Mouse (Mus musculus) MN1 (cell line): Measurements from ENCODE around the gene Hivep1.

ENCODE experiments used
- DNase-seq: peaks from one replicate; pipeline ENCODE4 v3.0.0-alpha.2; 2016; ENCODE audit warnings: low spot score

The Hivep1 gene

DNA sequence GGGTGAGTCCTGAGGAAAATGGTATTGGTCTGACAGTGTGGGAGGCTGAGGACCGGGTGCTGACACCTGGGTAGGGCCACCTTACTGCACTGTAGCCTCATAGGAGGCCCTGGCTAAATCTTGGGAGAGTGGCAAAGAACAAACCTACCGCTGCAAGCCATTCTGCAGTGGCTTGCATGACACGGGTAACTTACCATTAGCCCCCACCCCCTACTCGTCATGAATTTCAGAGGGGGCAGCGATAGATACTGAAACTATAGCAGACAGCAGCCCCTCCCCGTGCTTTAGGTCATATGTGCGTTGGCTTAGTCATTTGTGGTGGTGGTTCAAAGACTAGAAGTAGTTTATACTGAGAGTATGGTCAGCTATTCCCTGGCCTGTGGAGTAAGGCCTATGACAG, 61.8 kb downstream of the Hivep1 start:
- DNase-seq, result no peak

DNA sequence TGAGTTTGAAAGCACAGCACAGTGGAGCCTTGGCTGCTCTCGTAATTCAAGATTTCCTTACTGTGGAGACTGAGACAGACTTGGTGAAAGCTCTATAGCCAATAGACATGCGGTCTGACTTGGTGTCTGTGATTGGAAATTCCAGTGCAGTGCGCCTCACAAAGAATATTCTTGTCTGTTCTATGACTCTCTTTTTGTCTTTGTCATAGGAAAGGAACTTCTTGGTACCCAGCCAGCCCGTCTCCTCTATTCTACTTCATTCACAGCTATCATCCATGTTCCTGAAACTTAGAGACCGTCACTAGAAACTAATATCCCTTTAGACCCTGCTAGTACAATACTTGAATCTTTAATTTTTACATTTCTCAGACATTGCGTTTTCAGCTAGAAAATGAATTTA, 64.5 kb downstream of the Hivep1 start:
- DNase-seq, result no peak

GRCm38 (mm10) chr13:42119062-42119461, 67.2 kb downstream of the Hivep1 start:
- no peak for DNase-seq

DNA sequence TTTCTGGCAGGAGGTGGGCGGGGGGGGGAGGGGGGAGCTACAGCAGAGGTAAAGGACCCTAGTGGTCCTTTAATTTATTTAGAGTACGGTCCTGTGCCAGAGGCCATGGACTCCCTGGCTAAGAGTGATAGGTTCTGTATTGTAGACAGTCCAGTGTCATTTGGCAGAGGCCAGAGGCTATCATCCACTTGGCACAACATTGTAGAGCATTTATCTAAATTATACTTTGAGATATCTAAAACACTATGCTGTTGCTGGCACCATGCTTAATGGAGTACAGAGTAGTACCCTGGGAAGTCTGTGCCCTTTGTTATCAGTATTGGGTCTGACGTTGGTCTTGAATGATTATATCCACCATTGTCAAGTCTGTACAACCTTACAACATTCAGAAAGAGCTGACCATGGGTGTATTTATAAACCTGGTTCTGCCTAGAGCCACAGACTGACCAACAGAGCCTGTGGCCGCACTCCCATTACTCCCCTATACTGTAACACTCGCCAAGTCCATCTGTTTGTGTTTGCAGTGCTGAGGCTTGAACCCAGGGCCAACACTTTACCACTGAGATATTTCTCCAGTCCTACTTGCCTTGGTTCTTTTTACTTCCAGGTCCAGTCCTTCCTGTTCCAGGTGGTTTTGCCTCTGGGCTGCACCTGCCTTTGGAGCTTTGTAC, 69.4 kb downstream of the Hivep1 start:
- no peak for DNase-seq

DNA sequence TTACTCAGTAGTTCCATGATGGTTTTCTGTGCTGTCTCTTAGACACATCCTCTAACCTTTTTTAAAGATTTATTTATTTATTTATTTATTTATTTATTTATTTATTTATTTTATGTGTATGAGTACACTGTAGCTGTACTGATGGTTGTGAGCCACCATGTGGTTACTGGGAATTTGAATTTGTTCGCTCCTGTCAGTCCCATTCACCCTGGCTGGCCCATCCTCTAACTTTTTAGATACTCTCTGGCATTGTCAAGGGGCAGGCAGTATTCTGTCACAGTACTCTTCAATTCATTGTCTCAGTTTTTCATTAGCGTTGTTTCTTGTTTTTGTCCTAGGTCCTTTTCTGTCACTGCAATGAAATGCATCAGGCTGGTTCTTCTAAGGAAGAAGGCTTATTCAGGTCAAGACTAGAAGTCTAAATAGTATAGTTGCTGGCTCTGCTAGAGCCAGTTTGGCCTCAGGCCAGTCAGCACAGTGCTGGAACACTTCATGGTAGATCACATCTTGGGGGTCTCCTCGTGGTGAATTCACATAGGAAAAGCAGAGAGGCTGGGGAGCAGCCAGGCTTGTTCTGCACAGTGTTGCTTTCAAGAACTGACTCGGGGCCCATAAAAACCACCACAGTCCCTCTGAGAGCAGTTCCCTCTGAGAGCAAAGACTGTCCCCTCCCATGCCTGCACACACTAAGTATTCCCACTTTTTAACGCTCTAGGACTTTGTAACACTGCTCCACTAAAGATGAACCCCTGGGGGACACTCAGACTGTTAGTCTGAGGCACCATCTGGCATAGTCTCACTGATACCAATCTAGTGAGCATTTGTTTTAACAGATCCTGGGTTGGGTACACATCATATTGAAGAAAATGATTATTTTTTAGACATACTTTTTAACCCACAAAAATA, 70.2 kb downstream of the Hivep1 start:
- no peak for DNase-seq

DNA sequence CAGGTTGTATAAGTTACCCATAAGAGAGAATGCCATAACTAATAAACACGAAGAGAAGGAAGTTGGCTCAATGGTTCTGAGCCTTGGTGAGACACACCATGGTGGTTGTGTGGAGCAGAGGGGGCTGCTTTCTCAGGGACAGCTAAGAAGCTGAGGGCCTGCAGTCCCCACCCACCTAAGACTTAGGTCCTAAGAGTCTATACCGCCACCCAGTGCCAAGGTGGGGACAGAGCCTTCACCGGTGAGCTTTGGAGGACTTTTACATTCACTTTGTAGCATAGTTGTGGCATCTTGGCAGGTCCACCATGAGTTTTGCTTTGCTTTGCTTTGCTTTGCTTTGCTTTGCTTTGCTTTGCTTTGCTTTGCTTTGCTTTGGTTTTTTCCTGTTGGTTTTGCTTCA, 92.8 kb downstream of the Hivep1 start:
- DNase-seq, result no peak

DNA sequence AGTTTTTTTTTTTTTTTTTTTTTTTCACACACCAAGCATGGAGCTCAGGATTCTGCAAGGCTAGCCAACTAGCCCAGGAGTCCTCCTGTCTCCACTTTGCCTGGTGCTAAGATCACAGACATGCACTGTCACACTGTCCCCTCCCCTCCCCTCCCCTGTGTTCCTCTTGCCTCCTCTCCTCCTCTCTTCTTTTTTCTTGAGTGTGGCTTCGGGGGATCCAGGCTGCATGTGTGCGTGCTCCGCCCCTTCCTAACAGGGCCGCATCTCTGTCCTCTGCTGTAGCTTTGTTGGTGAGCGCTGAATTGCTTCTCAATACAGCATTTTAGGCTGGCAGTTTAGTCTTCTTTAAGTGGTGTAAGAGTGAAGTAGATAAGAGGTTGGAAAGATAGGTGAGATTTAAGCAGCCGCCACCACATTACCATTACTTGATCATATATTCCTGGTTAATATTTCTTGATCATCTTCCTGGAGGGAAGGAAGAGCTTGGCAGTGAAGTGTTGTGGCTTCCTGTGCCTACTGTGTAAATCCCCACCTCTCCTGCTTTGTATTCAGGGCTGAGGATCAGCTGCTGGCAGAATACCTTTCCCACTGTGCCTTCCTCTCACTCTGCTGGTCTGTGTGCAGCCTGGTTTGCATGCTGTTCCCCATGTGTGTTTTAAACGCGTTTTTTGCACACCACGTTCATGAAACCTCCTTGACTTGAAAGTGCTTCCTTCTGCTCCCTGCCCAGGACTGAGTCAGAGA, 97.7 kb downstream of the Hivep1 start:
- DNase-seq, result no peak

- no peak for DNase-seq
Measured at GRCm38 (mm10) chr13:42150072-42150450, 98.2 kb downstream of the Hivep1 start.

DNA sequence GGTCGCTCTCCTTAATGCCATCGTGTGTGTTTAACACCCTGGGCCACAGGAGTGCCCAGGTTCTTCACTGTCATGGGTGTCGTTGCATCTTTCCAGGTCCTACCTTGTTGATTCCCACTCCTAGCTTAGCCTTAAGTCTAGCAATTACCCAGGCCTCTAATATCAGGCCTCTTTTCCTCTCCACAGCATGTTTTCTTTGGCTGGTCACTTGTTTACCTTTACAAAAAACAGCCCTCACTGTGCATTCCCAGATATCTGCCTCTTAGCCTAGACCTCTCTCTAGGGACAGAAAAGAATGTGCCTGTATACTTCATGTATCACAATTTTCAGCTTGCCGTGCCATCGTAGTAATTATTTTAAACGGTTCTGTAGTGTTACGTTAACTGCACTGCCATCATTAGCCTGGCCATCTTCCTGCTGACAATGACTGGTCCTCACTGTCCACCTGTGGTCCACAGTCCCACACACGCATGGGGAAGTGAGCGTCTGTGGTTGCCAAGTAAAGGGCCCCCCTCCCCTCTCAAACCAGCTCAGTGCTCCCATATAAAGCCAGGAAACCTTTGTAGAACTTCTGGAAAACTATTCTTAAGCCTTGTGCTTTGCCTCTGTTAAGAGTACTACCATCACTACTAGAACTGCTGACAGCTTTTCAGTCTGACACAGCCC, 98.8 kb downstream of the Hivep1 start:
- DNase-seq, result peak; percentile 12

DNA sequence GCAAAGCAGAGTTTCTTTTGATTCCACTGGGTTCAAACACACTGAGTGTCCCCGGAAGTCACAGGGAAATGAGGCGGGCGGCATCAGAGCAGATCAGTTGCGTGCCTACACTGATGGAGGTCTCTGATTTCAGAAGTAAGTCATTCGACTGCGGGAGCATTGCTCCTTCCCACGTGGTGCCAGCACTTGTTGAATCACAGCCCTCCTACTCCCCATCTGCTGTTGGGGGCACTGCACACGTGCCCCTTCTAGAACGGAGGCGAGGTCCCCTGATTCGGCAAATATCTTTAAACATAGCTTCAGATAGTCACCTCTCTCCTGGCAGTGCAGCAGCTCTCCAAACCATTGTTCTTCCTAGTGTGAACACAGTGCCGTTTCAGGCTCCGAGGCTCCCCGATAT, 106.4 kb downstream of the Hivep1 start:
- DNase-seq, result no peak

DNA sequence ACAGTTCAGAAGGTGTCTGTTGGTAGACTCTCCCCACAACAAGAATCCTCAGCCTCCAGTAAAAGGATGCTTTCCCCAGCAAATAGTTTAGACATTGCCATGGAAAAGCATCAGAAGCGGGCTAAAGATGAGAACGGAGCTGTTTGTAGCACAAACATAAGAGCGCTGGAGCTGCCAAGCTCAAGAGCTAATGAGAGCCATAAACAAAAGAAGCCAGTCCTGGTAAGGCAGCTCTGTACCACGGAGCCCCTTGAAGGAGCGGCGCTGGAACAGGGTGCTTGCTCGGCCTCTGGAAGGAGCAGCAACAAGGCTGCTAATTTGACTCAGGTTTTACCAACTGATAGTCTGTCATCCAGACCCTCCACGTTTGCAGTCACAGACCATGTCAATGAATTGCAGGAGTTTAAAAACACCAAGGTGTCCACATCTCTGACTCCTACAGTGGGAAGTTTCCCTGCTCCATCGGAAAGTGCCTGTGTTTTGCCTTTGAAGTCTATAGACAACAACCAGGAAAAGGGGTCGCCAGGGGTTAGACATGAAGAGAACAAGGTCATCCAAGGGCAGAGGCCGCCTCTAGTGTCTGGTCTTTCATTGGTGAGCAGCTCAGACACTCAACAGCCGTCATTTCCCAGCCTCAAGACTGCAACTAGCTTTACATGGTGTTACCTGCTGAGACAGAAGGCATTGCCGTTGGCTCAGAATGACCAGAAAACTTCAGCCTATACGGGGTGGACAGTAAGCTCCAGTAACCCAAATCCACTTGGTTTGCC, 107.8 kb downstream of the Hivep1 start:
- DNase-seq, result no peak

GRCm38 (mm10) chr13:42170802-42171201, 119.0 kb downstream of the Hivep1 start:
- DNase-seq, result no peak

GRCm38 (mm10) chr13:42174827-42175420, 123.1 kb downstream of the Hivep1 start:
- DNase-seq, result peak; percentile 10

DNA sequence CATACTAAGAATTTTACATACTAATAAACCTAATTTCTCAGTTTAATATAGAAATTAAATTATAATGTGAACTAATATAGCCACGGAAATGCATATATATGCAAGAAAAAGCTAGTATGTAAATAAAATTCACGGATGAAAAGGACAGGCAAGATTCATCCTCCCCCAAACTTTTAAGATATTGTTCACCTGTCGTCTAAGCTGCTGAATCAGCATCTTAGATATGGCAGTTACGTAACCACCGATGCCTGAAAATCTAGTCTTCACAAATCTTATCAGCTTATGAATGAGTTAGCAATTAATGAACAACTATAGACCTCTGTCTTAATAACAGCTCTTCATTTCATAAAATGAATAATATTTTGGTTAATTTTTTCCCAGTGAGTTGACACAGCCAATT, 130.8 kb downstream of the Hivep1 start:
- no peak for DNase-seq

GRCm38 (mm10) chr13:42184131-42184530, 132.3 kb downstream of the Hivep1 start:
- DNase-seq, result no peak

DNA sequence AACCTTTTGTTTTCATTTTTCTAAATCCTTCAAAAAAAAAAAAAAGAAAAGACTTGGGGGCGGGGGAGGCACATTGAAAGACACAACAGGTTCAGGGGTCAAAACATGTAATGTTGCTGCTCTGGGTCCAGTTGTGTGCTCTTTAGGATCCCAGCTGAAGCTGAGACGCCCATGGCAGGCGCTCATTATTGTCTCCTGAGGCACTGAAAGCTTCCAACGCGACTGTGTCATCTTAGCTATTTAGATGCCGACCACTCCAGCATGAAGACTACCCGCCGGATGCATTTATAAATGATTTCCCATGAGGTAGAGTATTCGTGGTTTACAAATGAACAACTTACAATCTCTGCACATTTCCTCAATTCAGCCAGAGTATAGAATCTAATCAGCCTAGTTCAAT, 141.2 kb downstream of the Hivep1 start:
- DNase-seq, result no peak

GRCm38 (mm10) chr13:42195671-42196070, 143.8 kb downstream of the Hivep1 start:
- no peak for DNase-seq

DNA sequence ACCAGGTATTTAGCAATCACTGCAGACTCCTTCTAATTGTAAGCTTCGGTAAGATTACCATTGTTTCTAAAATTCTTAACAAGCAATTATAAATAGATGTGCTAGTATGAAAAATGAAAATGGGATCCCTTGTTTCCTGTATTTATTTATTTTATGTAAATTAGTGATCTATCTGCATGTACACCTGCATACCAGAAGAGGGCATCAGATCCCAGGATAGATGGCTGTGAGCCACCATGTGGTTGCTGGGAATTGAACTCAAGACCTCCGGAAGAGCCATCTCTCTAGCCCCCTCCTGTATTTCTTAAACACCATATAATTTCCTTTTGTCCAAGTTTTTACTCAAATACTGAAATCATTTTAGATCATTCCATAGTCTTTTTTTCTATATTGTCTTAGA, 145.8 kb downstream of the Hivep1 start:
- DNase-seq, result no peak

DNA sequence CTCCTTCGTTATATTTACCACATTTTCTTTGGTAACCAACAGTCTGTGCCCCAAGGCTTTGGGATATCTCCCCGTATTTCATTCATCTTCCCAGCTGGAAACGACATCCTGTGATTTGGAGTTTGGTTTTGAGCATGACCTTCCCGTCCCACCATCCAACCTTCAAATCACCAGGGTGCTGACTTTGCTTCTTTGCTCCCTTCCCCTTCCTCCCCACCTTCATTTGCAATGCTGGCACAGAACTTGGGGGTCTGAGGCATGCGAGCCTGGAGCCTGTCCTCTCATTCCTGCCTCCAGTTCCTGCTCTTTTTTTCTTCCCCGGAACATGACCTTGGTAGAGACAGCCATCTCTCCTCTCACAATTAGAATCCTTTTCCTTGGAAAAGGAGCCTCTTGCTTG, 161.7 kb downstream of the Hivep1 start:
- no peak for DNase-seq

DNA sequence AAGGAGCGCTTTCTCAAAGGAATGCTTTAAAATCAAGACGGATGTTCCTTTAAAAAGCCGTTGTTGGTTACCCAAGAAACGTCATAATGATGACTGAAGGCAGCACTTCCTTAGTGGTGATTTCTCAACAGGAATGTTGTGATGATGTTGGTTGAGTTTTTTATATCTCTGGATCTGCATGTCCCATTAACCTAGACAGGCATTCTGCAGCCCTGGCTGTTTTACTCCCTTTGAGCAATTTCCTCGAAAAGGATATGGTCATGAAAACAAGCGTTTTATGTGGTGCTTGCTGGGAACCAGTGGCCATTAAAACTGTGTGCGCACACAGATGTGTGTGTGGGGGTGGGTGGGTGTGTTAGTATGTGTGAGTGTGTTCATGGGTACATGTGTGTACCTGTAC, 170.6 kb downstream of the Hivep1 start:
- no peak for DNase-seq

DNA sequence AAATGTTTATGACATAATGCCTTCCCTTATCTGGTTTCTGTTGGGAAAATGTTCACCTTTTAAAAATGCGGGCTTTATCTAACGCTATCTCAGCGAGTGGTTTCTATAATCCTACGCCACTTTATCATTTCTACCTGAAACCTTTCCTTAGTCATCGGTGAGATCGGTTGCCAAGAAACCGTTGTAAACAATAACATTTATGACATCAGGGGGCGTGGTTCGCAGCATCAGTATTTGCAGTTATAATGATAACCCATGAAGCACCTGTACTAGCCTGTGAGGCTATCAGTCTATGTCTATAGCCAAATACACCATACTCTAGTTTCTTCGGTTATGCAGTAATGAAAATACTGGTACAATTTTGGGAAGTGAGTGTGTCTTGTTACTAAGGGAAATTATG, 177.0 kb downstream of the Hivep1 start:
- DNase-seq, result no peak
